Comparison of ENCODE assay signal across 12 mouse cellular contexts in genomic region chr10:59885174-59886080, GRCm38 (mm10). TPM values are rescaled to one million over a fixed set of nuclear protein-coding genes. Genes with fewer than 3 reads are reported as not detected.
DNase-seq lines count a peak whose midpoint lies in the region; ATAC-seq and TF ChIP-seq lines count a peak whose summit lies in the region.
"Had no signal": no experiment of that assay in that cellular context is flagged by ENCODE, and none has a peak within 500 bp of the region (broad histone marks: within the 10 kb centered on the region; RNA-seq: fewer than 3 reads in every experiment).

No protein-coding gene starts in this region.

- TF ChIP-seq CTCF in kidney, postnatal 0 days (IDR thresholded peaks at IDR 0.05; ENCODE audit: low read depth) = no peak
- TF ChIP-seq CTCF in MEL (IDR thresholded peaks at IDR 0.05 in 2 of 3, conservative IDR thresholded peaks at IDR 0.05 in 1 of 3; ENCODE audit: control insufficient read depth in 1 of 3, insufficient read depth in 1 of 3, low read depth in 2 of 3, low read length in 3 of 3, poor library complexity in 1 of 3, severe bottlenecking in 1 of 3) = no peak

- H3K4me2 ChIP-seq in kidney, postnatal 0 days (ENCODE audit: low read length) = no peak overlapping the region
- H3K4me2 ChIP-seq: lung, embryonic 15.5 days had no signal

- no peak for TF ChIP-seq RAD21 in MEL (IDR thresholded peaks at IDR 0.05; ENCODE audit: low read depth, low read length)

- peaks cover 40% of the 10 kb centered on the region for H3K79me2 ChIP-seq in MEL (ENCODE audit: control insufficient read depth, insufficient read depth, low read length, poor library complexity)

- H3K4me1 ChIP-seq in kidney, postnatal 0 days (replicated peaks; ENCODE audit: insufficient read depth, low read length) = peaks cover 9% of the 10 kb centered on the region
- H3K4me1 ChIP-seq in MEL (ENCODE audit: control insufficient read depth in 1 of 2, insufficient read depth in 2 of 2, low read length in 2 of 2) = peaks cover 10 to 27% of the 10 kb centered on the region in 2 experiments
- H3K4me1 ChIP-seq in megakaryocyte, embryonic 14.5 days = peaks cover 96% of the 10 kb centered on the region

- H3K36me3 ChIP-seq in kidney, postnatal 0 days (ENCODE audit: insufficient read depth, low read length) = peaks cover 10% of the 10 kb centered on the region; the same call in 1 of the 2 replicates
- H3K36me3 ChIP-seq in MEL (ENCODE audit: control insufficient read depth in 1 of 2, insufficient read depth in 2 of 2, low read length in 2 of 2) = peaks cover 0 to 19% of the 10 kb centered on the region in 2 experiments; a peak in 3 of 4 replicates
- H3K36me3 ChIP-seq in megakaryocyte, embryonic 14.5 days (replicated peaks; ENCODE audit: low read length) = peaks cover 89% of the 10 kb centered on the region

- TF ChIP-seq EP300 in MEL (IDR thresholded peaks at IDR 0.05; ENCODE audit: low read depth in 1 of 2, low read length in 2 of 2) = no peak

- no peak for DNase-seq in kidney, postnatal 0 days (ENCODE audit: low spot score)
- DNase-seq in kidney, postnatal 36 days = no peak
- no peak for DNase-seq in MEL (ENCODE audit: low read depth, low spot score)
- no peak for DNase-seq in spleen, postnatal 10 days (ENCODE audit: low spot score in 2 of 2)
- DNase-seq in adrenal gland, postnatal 36 days = no peak
- DNase-seq: adrenal gland, postnatal 14 days; cerebellum, adult 18-20 months had no signal

- peak overlapping the region; percentile 0; the same call in 1 of the 2 replicates for H3K27ac ChIP-seq in kidney, postnatal 0 days
- peak overlapping the region; percentile 12; the same call in 1 of the 2 replicates for H3K27ac ChIP-seq in MEL (ENCODE audit: control insufficient read depth, low read depth, low read length)
- H3K27ac ChIP-seq: lung, embryonic 15.5 days had no signal

- no peaks in the 10 kb centered on the region for H3K27me3 ChIP-seq in kidney, postnatal 0 days (ENCODE audit: insufficient read depth, low read length)
- no peaks in the 10 kb centered on the region for H3K27me3 ChIP-seq in MEL (ENCODE audit: control insufficient read depth in 1 of 2, insufficient read depth in 2 of 2, low read length in 2 of 2)
- no peaks in the 10 kb centered on the region for H3K27me3 ChIP-seq in megakaryocyte, embryonic 14.5 days (replicated peaks)
- H3K27me3 ChIP-seq: lung, embryonic 15.5 days had no signal

- H3K4me3 ChIP-seq in kidney, postnatal 0 days (replicated peaks; ENCODE audit: low read depth, low read length) = no peak overlapping the region
- H3K4me3 ChIP-seq in MEL (ENCODE audit: control insufficient read depth in 1 of 2, insufficient read depth in 1 of 2, low read depth in 2 of 2, low read length in 2 of 2) = no peak overlapping the region
- H3K4me3 ChIP-seq in megakaryocyte, embryonic 14.5 days (replicated peaks) = peak overlapping the region; percentile 76
- H3K4me3 ChIP-seq: lung, embryonic 15.5 days had no signal

- H3K9me3 ChIP-seq in kidney, postnatal 0 days (replicated peaks; ENCODE audit: low read length) = no peaks in the 10 kb centered on the region
- H3K9me3 ChIP-seq in MEL (replicated peaks; ENCODE audit: insufficient read depth, low read length) = no peaks in the 10 kb centered on the region
- H3K9me3 ChIP-seq in megakaryocyte, embryonic 14.5 days = no peaks in the 10 kb centered on the region
- H3K9me3 ChIP-seq: G1E; lung, embryonic 15.5 days had no signal

- ATAC-seq in kidney, postnatal 0 days (replicated peaks; ENCODE audit: low FRiP score, low read depth) = 0 out of 2 replicates have a peak, but pooled peaks have one; percentile 8
- ATAC-seq in erythroid progenitor cell, adult 5-6 weeks (replicated peaks; ENCODE audit: low FRiP score, poor library complexity, severe bottlenecking) = peak; percentile 11; the same call in 1 of the 2 replicates
- ATAC-seq: forebrain, embryonic 14.5 days had no signal

- no peak for TF ChIP-seq POLR2A in MEL (IDR thresholded peaks at IDR 0.05; ENCODE audit: control insufficient read depth in 1 of 2, insufficient read depth in 1 of 2, low read depth in 1 of 2, low read length in 2 of 2, poor library complexity in 1 of 2)

- no peak overlapping the region for H3K9ac ChIP-seq in kidney, postnatal 0 days (ENCODE audit: low read depth, low read length)
- no peak overlapping the region for H3K9ac ChIP-seq in MEL (ENCODE audit: control insufficient read depth, low read depth, low read length, poor library complexity, severe bottlenecking)
- H3K9ac ChIP-seq: lung, embryonic 15.5 days had no signal

- WGBS in kidney, postnatal 0 days = 85% methylated on average over 14 of the region's 14 CpGs

TF ChIP-seq in MEL, 35 proteins besides CTCF, POLR2A, EP300 and RAD21:
- TF ChIP-seq KAT2A (conservative IDR thresholded peaks at IDR 0.05; ENCODE audit: low read depth, low read length) (no peak), MEF2A (IDR thresholded peaks at IDR 0.05; ENCODE audit: extremely low read depth, insufficient replicate concordance, low read depth, low read length, poor library complexity, severe bottlenecking) (no peak), POLR2AphosphoS2 (IDR thresholded peaks at IDR 0.05; ENCODE audit: low read length) (no peak), USF1 (IDR thresholded peaks at IDR 0.05; ENCODE audit: low read depth, low read length) (peak; percentile 56; the same call in 1 of the 2 replicates), MAFK (IDR thresholded peaks at IDR 0.05; ENCODE audit: borderline replicate concordance, low read depth, low read length) (no peak), GABPA (IDR thresholded peaks at IDR 0.05; ENCODE audit: low read depth, low read length) (no peak), ETS1 (IDR thresholded peaks at IDR 0.05; ENCODE audit: low read depth, low read length) (peak; percentile 8; the same call in 1 of the 2 replicates), MXI1 (IDR thresholded peaks at IDR 0.05; ENCODE audit: low read depth, low read length) (0 out of 2 replicates have a peak, but pooled peaks have one; percentile 13)

RNA-seq across cellular contexts. Expression of gene Dnajb12, which starts 6.1 kb away (rescaled TPM):
- 27.9 and 30.2 TPM in 2 replicates for polyA plus RNA-seq in kidney, postnatal 0 days (2015; fragmentation: Nextera tagmentation; extraction: Ambion mirVana)
- 13.3 and 17.2 TPM in 2 replicates for total RNA-seq in MEL (2012; rRNA removed)
- polyA plus RNA-seq in MEL (2012; ENCODE audit: insufficient read depth in 1 of 2, insufficient read length in 2 of 2, low read depth in 1 of 2, low replicate concordance in 2 of 2, missing spikeins in 1 of 2) = 100 to 1,000 TPM in 1 of 2 experiments, 10 to 100 TPM in 1; 41.7 to 217 TPM
- total RNA-seq in erythroid progenitor cell, adult 5-6 weeks (2015; ENCODE audit: low replicate concordance) = 27.2 and 34.2 TPM in 2 replicates
- 30.4 and 32.7 TPM in 2 replicates for total RNA-seq in erythroid progenitor cell, adult 5-6 weeks (2017; ENCODE audit: low replicate concordance)
- 68.2 and 87.1 TPM in 2 replicates for polyA plus RNA-seq in megakaryocyte, embryonic 14.5 days (2012; ENCODE audit: insufficient read depth, low replicate concordance)
- total RNA-seq in adrenal gland, postnatal 36 days (2021) = 10 to 100 TPM; 51.3 to 62.5 TPM
